Mouse (Mus musculus) cerebellum, postnatal 4 days (tissue): ENCODE results near the gene Olig2.
A peak's percentile ranks its signal among the peaks of the same experiment; 100 is the strongest.

Experiments
- DNase-seq, 2 experiments: peaks; one replicate each; pipeline ENCODE4 v3.0.0; 2022; ENCODE audit warnings: low spot score in 2 of 2, mixed read lengths in 1 of 2

The Olig2 gene

GRCm38 (mm10) chr16:91225233-91226037 lies at the start of gene Olig2:
Olig2 (plus strand) TSS chr16:91225457.
- DNase-seq = peak in 1 of 2 experiments; percentile 47

- no peak for DNase-seq
Measured at GRCm38 (mm10) chr16:91175892-91176291, 49.4 kb upstream of the Olig2 start.

- DNase-seq = no peak
Measured at GRCm38 (mm10) chr16:91187046-91187445, 38.2 kb upstream of the Olig2 start.

GRCm38 (mm10) chr16:91187662-91188061 lies 37.6 kb upstream of the Olig2 start:
- no peak for DNase-seq

GRCm38 (mm10) chr16:91188304-91188703 lies 37.0 kb upstream of the Olig2 start:
- no peak for DNase-seq

- DNase-seq = no peak
Measured at GRCm38 (mm10) chr16:91191233-91191632, 34.0 kb upstream of the Olig2 start.

GRCm38 (mm10) chr16:91191663-91192237 lies 33.5 kb upstream of the Olig2 start:
- no peak for DNase-seq

GRCm38 (mm10) chr16:91192672-91193354 lies 32.4 kb upstream of the Olig2 start:
- no peak for DNase-seq

- no peak for DNase-seq
Measured at GRCm38 (mm10) chr16:91199815-91200214, 25.4 kb upstream of the Olig2 start.

GRCm38 (mm10) chr16:91202989-91203388 lies 22.3 kb upstream of the Olig2 start:
- DNase-seq = no peak

- no peak for DNase-seq
Measured at GRCm38 (mm10) chr16:91206371-91206770, 18.9 kb upstream of the Olig2 start.

GRCm38 (mm10) chr16:91217077-91217476 lies 8.2 kb upstream of the Olig2 start:
- no peak for DNase-seq

- DNase-seq = no peak
Measured at GRCm38 (mm10) chr16:91217948-91218347, 7.3 kb upstream of the Olig2 start.

- no peak for DNase-seq
Measured at GRCm38 (mm10) chr16:91219246-91219645, 6.0 kb upstream of the Olig2 start.

GRCm38 (mm10) chr16:91222171-91222642 lies 3.0 kb upstream of the Olig2 start:
- no peak for DNase-seq

- DNase-seq = no peak
Measured at GRCm38 (mm10) chr16:91222643-91223271, 2.5 kb upstream of the Olig2 start.

GRCm38 (mm10) chr16:91223327-91224067 lies 1.8 kb upstream of the Olig2 start:
- no peak for DNase-seq

- DNase-seq = no peak
Measured at GRCm38 (mm10) chr16:91224068-91224402, 1.2 kb upstream of the Olig2 start.

GRCm38 (mm10) chr16:91224481-91225232 lies 600 bp upstream of the Olig2 start:
- DNase-seq = peak in 1 of 2 experiments; percentile 58

GRCm38 (mm10) chr16:91226038-91226882 lies 1.0 kb downstream of the Olig2 start:
- no peak for DNase-seq
